In the genomic region with DNA sequence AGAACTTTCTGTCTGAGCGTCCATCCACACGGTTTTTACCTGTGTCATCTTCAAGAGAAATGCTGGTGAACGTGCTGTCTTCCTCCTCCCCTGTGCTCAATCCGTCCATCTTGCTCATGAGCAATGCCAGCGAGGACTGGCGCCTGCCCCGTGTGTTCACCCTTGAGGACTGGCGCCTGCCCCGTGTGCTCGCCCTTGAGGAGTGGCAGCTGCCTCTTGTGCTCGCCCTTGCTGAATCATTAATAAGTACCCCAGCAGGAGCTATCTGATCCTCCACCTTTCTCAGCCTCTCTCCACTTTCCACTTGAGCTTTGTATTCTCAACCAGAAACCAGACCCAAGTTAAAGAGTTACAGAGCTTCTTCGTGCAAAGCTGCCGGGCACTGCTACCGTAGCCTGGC, we compare ENCODE assay signal across 8 mouse cellular contexts. TPM values are rescaled to one million over a fixed set of nuclear protein-coding genes. Genes with fewer than 3 reads are reported as not detected.
DNase-seq lines count a peak whose midpoint lies in the region; ATAC-seq and TF ChIP-seq lines count a peak whose summit lies in the region.

A gene (minus strand): TSS at position 170 of the 400 bp plus-strand sequence.

- H3K4me1 ChIP-seq in intestine, embryonic 16.5 days (ENCODE audit: control insufficient read depth, insufficient read depth, low read length), result no peaks in the 10 kb centered on the region
- H3K4me1 ChIP-seq in limb, embryonic 14.5 days (ENCODE audit: control insufficient read depth, insufficient read depth, low read length), result no peaks in the 10 kb centered on the region
- H3K4me1 ChIP-seq in neural tube, embryonic 14.5 days (ENCODE audit: control insufficient read depth, insufficient read depth, low read length), result no peaks in the 10 kb centered on the region

- no peak for ATAC-seq in CD4-positive, CD25-positive, alpha-beta regulatory T cell, adult 4 months
- ATAC-seq in intestine, embryonic 16.5 days, result peak; percentile 92
- no peak for ATAC-seq in limb, embryonic 14.5 days (ENCODE audit: low FRiP score, low read depth)
- no peak for ATAC-seq in neural tube, embryonic 14.5 days (ENCODE audit: low read depth)

- intact Hi-C loops in gastrocnemius, postnatal 36 days (cut with DNase I), result no loop called here

- peak within 1 kb of the TSS; percentile 80 for H3K27ac ChIP-seq in intestine, embryonic 16.5 days (ENCODE audit: low read length)
- H3K27ac ChIP-seq in limb, embryonic 14.5 days (replicated peaks; ENCODE audit: low read depth, low read length), result no peak within 1 kb of the TSS
- H3K27ac ChIP-seq in neural tube, embryonic 14.5 days (ENCODE audit: low read depth, low read length), result no peak within 1 kb of the TSS

- H3K27me3 ChIP-seq in intestine, embryonic 16.5 days (replicated peaks; ENCODE audit: control insufficient read depth, insufficient read depth, low read length), result no peaks in the 10 kb centered on the region
- no peaks in the 10 kb centered on the region for H3K27me3 ChIP-seq in limb, embryonic 14.5 days (ENCODE audit: control insufficient read depth, insufficient read depth, low read length)
- H3K27me3 ChIP-seq in neural tube, embryonic 14.5 days (ENCODE audit: control insufficient read depth, insufficient read depth, low read length), result no peaks in the 10 kb centered on the region

- 50% methylated on average over 14 of the region's 14 CpGs for WGBS in intestine, embryonic 16.5 days
- 81% methylated on average over 14 of the region's 14 CpGs for WGBS in limb, embryonic 14.5 days
- WGBS in neural tube, embryonic 14.5 days, result 87% methylated on average over 14 of the region's 14 CpGs

- no peak for TF ChIP-seq POLR2A in limb, embryonic 14.5 days (IDR thresholded peaks at IDR 0.05; ENCODE audit: borderline replicate concordance, extremely low read depth, insufficient read depth, insufficient read length)

- 0 out of 2 replicates have a peak within 1 kb of the TSS, but pooled peaks have one; percentile 32 for H3K9ac ChIP-seq in intestine, embryonic 16.5 days (ENCODE audit: low read depth, low read length)
- H3K9ac ChIP-seq in limb, embryonic 14.5 days (ENCODE audit: low read depth, low read length, severe bottlenecking), result no peak within 1 kb of the TSS
- H3K9ac ChIP-seq in neural tube, embryonic 14.5 days (replicated peaks; ENCODE audit: low read depth, low read length), result no peak within 1 kb of the TSS

- no peaks in the 10 kb centered on the region for H3K9me3 ChIP-seq in intestine, embryonic 16.5 days (ENCODE audit: control insufficient read depth, low read length)
- no peaks in the 10 kb centered on the region for H3K9me3 ChIP-seq in limb, embryonic 14.5 days (ENCODE audit: control insufficient read depth, low read length)
- H3K9me3 ChIP-seq in neural tube, embryonic 14.5 days (ENCODE audit: control insufficient read depth, low read length), result no peaks in the 10 kb centered on the region

- no peak for DNase-seq in adrenal gland, postnatal 4 days (ENCODE audit: low spot score in 2 of 2)
- no peak for DNase-seq in gastrocnemius, postnatal 36 days
- no peak for DNase-seq in limb, embryonic 14.5 days (ENCODE audit: low spot score)
- no peak for DNase-seq in retina, postnatal 1 day
- DNase-seq in c-Kit-positive CD71-positive TER-119-positive erythroid progenitor cells, embryonic 14.5 days (ENCODE audit: low spot score), result no peak

- H3K4me3 ChIP-seq in intestine, embryonic 16.5 days (ENCODE audit: low read length), result peak within 1 kb of the TSS; percentile 27
- H3K4me3 ChIP-seq in limb, embryonic 14.5 days (replicated peaks; ENCODE audit: low read length), result no peak within 1 kb of the TSS
- H3K4me3 ChIP-seq in neural tube, embryonic 14.5 days (ENCODE audit: low read depth, low read length), result no peak within 1 kb of the TSS

- peak within 1 kb of the TSS; percentile 43 for H3K4me2 ChIP-seq in intestine, embryonic 16.5 days (ENCODE audit: low read depth, low read length)
- H3K4me2 ChIP-seq in limb, embryonic 14.5 days (replicated peaks; ENCODE audit: low read depth, low read length, severe bottlenecking), result no peak within 1 kb of the TSS
- H3K4me2 ChIP-seq in neural tube, embryonic 14.5 days (ENCODE audit: low read depth, low read length), result no peak within 1 kb of the TSS

- no peaks in the 10 kb centered on the region for H3K36me3 ChIP-seq in intestine, embryonic 16.5 days (ENCODE audit: control insufficient read depth, insufficient read depth, low read length)
- H3K36me3 ChIP-seq in limb, embryonic 14.5 days (ENCODE audit: control insufficient read depth, insufficient read depth, low read length), result no peaks in the 10 kb centered on the region
- H3K36me3 ChIP-seq in neural tube, embryonic 14.5 days (ENCODE audit: control insufficient read depth, insufficient read depth, low read length), result no peaks in the 10 kb centered on the region

RNA-seq across cellular contexts. Expression of the gene that starts here (rescaled TPM):
- 10 to 100 TPM; 28.3 to 38.3 TPM for polyA plus RNA-seq in CD4-positive, CD25-positive, alpha-beta regulatory T cell, adult 4 months (2017; shearing (Covaris generic))
- 10 to 100 TPM; 65.5 to 68.8 TPM for total RNA-seq in adrenal gland, postnatal 4 days (2021)
- 10 to 100 TPM; 46.5 to 46.8 TPM for total RNA-seq in gastrocnemius, postnatal 36 days (2021)
- 99.2 and 106 TPM in 2 replicates for polyA plus RNA-seq in intestine, embryonic 16.5 days (2015; fragmentation: Nextera tagmentation; extraction: Ambion mirVana)
- polyA plus RNA-seq in limb, embryonic 14.5 days (2012; rRNA removed), result 59.6 and 81.6 TPM in 2 replicates
- polyA plus RNA-seq in limb, embryonic 14.5 days (2014; fragmentation: Nextera tagmentation; extraction: Ambion mirVana), result 118 and 119 TPM in 2 replicates
- 269 and 301 TPM in 2 replicates for polyA plus RNA-seq in neural tube, embryonic 14.5 days (2014; fragmentation: Nextera tagmentation; extraction: Ambion mirVana)
